Mouse (Mus musculus): ENCODE data around the gene Fv1. TPM values are rescaled to one million over a fixed set of nuclear protein-coding genes. Genes with fewer than 3 reads are reported as not detected.

Gene Fv1
- polyA plus RNA-seq, 1 experiment from 2014 or later, result 13.5 TPM

DNA sequence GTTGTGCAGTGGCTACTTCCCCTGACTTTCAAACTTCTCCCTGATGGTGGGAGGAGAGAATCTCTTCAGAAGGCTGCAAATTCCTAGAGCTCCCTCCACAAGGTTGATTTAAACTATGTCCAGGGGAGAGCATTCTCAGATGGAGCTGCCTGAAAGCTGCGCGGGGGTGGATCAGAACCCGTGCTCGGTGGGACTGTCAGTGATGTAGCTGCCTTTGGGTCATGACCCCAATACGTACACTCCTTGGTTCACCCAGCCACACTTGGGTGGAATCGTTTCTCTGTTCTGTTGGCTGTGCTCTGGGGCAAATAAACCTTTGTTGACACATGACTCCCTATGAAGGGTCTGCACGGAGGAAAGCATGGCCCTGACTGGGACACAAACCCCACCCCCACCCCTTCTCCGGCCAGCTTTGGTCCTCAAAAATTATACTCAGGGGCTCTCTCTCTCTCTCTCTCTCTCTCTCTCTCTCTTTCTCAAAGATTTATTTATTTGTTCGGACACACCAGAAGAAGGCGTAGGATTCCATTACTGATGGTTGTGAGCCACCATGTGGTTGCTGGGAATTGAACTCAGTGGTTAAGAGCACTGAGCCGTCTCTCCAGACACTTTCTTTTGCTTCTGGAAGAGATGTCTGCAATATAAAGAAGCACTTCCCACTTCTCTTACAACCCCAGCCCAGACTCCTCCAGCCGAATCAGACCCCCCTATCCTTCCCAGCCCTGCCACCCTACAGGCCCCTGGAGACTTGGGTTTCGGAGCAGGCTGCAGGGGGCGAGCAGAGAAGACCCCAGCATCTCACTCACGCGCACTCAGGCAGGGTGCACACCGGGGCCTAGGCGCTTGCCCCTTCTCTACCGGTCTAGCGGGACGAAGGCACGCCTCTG is 973 bp upstream of the Fv1 start:
- DNase-seq (ENCODE audit: low spot score), result no peak
- H3K27ac ChIP-seq, result peak overlapping the region; percentile 91
- H3K4me3 ChIP-seq, result peak overlapping the region; percentile 79
- H3K4me1 ChIP-seq (replicated peaks), result peaks cover 28% of the 10 kb centered on the region
- peaks cover 64% of the 10 kb centered on the region for H3K36me3 ChIP-seq
- H3K27me3 ChIP-seq (ENCODE audit: insufficient read depth, poor library complexity, severe bottlenecking), result no peaks in the 10 kb centered on the region
- H3K9me3 ChIP-seq, result 0 out of 2 replicates have a peak, but pooled peaks cover 3% of the 10 kb centered on the region
- WGBS, result 6% methylated on average over 22 of the region's 22 CpGs

DNA sequence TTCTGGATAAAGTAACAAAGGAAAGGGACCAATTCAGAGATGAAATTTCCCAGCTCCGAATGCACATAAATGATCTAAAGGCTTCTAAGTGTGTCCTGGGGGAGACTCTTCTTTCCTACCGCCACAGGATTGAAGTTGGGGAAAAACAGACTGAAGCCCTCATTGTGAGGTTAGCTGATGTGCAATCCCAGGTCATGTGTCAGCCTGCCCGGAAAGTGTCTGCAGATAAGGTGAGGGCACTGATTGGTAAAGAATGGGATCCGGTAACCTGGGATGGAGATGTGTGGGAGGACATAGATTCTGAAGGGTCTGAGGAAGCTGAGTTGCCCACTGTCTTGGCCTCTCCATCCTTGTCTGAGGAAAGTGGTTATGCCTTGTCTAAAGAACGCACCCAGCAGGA is 459 bp downstream of the Fv1 start:
- peaks cover 28% of the 10 kb centered on the region for H3K4me1 ChIP-seq (replicated peaks)
- H3K4me3 ChIP-seq, result peak overlapping the region; percentile 79
- H3K27me3 ChIP-seq (ENCODE audit: insufficient read depth, poor library complexity, severe bottlenecking), result no peaks in the 10 kb centered on the region
- peak overlapping the region; percentile 85 for H3K27ac ChIP-seq
- H3K36me3 ChIP-seq, result peaks cover 65% of the 10 kb centered on the region
- H3K9me3 ChIP-seq, result 0 out of 2 replicates have a peak, but pooled peaks cover 3% of the 10 kb centered on the region
- 20% methylated on average over 5 of the region's 5 CpGs for WGBS
- no peak for DNase-seq (ENCODE audit: low spot score)

DNA sequence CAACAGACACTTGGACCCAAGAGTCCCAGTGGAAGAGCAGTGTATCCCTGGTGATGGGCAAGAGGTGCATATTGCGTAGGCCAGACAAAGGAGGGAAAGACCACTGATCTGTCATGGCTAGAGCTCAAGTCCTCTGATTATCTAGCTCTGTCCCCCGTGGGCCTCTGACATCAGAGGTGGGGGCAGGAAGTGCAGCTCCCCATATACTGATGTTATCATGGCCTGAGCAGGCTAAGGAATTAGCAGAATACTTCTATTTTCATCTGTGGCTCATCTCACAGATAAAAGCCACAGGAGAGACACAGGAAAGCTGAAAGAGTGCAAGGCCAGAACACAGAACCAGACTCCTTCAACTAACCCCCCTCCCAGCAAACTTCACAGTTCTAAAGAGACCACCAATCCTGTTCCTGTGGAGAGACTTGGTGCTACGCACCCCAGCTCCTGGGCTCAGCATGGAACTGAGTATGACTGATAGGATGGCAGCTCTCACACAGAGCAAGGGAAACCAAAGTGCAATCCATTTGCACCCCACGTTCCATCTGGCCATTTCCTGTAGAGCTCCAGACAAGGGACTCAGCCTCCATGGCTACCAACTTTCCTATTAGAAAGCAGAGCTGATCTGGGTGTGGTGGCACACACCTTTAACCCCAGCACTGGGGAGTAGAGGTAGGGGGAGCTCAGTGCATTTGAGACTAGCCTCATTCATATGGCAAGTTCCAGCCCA is 7.2 kb downstream of the Fv1 start:
- Histone ChIP-seq H3K4me1 (replicated peaks) (peaks cover 5% of the 10 kb centered on the region; the same call in 1 of the 2 replicates), H3K27me3 (ENCODE audit: insufficient read depth, poor library complexity, severe bottlenecking) (no peaks in the 10 kb centered on the region), H3K4me3 (no peak overlapping the region), H3K36me3 (peaks cover 97% of the 10 kb centered on the region), H3K27ac (no peak overlapping the region), H3K9me3 (0 out of 2 replicates have a peak, but pooled peaks cover 2% of the 10 kb centered on the region)
- 93% methylated on average over 4 of the region's 4 CpGs for WGBS
- DNase-seq (ENCODE audit: low spot score), result no peak

DNA sequence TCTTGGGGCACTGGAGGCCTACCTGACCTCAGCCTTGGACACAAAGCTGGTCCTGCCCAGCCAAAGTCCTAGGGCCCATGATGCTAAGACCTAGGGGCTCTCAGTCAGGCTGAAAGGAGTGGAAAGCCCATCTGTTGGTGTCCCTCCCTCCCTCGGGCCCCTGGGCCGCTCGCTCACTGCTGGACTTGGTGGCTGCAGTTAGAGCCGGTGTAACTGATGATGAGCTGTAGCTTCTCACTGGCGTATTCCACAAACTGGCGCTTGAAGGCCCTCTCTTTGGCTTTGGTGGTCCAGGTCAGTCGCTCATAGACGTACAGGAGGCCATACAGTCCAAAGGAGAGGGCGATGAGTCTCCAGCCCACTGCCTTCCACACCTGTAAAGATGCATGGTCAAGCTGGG is 9.8 kb downstream of the Fv1 start:
- Histone ChIP-seq H3K27me3 (ENCODE audit: insufficient read depth, poor library complexity, severe bottlenecking) (no peaks in the 10 kb centered on the region), H3K4me1 (replicated peaks) (peaks cover 5% of the 10 kb centered on the region; the same call in 1 of the 2 replicates), H3K4me3 (no peak overlapping the region), H3K36me3 (peaks cover 97% of the 10 kb centered on the region), H3K27ac (no peak overlapping the region), H3K9me3 (no peaks in the 10 kb centered on the region)
- 92% methylated on average over 9 of the region's 9 CpGs for WGBS
- no peak for DNase-seq (ENCODE audit: low spot score)

DNA sequence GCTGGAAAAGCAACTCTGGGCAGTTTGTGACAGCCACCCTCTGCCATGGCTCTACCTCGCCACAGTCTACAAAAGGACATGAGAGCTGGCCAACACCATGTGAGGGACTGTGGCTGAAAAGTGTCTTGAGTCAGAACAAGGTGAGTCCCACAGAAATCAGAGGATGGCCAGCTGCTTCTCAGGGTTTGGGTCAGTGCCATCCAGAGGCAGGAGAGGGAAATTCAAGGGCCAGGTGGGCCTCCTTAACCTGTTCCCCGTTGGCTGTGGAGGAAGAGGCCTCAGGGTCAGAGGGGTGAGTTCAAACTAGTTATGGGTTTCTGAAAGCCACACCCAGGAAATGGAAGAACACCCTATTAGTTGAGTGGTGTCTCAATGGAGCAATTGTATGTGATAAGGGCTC is 10.7 kb downstream of the Fv1 start:
- Histone ChIP-seq H3K27me3 (ENCODE audit: insufficient read depth, poor library complexity, severe bottlenecking) (no peaks in the 10 kb centered on the region), H3K4me3 (no peak overlapping the region), H3K27ac (no peak overlapping the region), H3K9me3 (no peaks in the 10 kb centered on the region), H3K36me3 (peaks cover 97% of the 10 kb centered on the region), H3K4me1 (replicated peaks) (peaks cover 5% of the 10 kb centered on the region; the same call in 1 of the 2 replicates)
- no peak for DNase-seq (ENCODE audit: low spot score)
- 72% methylated on average over 2 of the region's 2 CpGs for WGBS

DNA sequence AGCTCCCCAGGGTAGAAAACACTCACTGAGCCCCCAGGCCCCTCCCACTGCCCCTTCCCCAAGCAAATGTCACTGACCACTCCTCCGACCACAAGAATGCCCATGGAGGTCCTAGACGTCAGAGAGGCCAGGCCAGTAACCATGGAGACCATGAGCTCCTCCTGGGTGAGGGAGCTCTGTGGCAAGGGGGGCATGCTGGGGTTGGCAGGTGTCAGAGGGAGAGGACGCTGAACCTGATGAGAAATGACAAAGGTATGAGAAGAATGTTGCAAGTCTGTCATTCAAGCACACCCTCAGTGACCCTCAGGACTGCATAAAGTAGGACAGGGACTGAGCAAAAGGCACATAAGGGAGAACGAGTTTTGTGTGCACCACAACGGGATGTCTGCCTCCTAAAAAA is 11.1 kb downstream of the Fv1 start:
- no peak for DNase-seq (ENCODE audit: low spot score)
- no peaks in the 10 kb centered on the region for H3K27me3 ChIP-seq (ENCODE audit: insufficient read depth, poor library complexity, severe bottlenecking)

DNA sequence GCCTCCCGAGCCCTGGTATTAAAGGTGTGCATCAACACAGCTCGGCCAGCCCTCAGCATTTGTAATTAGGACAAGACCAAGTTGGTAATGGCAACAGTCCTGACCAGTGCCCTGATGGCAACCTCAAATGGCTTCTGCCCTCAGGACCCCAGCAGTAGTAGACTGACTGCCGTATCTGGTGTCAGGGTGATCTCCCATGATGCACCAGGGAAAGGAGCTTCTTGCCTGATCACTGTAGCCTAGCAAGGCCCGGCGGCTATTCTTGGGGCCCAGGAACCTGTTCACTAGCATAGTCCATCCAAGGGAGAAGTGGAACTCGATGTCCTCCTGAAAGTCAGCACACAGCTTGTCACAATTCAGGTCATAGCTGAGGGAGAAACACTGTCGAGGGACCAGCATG is 13.0 kb downstream of the Fv1 start:
- no peaks in the 10 kb centered on the region for H3K27me3 ChIP-seq (ENCODE audit: insufficient read depth, poor library complexity, severe bottlenecking)
- WGBS, result 92% methylated on average over 7 of the region's 7 CpGs
- no peak overlapping the region for H3K4me3 ChIP-seq
- peaks cover 97% of the 10 kb centered on the region for H3K36me3 ChIP-seq
- no peak for DNase-seq (ENCODE audit: low spot score)
- H3K27ac ChIP-seq, result no peak overlapping the region
- no peaks in the 10 kb centered on the region for H3K9me3 ChIP-seq
- H3K4me1 ChIP-seq (replicated peaks), result peaks cover 5% of the 10 kb centered on the region; the same call in 1 of the 2 replicates

More for the DNA sequence above, 11.1 kb downstream of the Fv1 start:
- Histone ChIP-seq H3K36me3 (peaks cover 97% of the 10 kb centered on the region), H3K4me1 (replicated peaks) (peaks cover 5% of the 10 kb centered on the region; the same call in 1 of the 2 replicates), H3K4me3 (no peak overlapping the region), H3K9me3 (no peaks in the 10 kb centered on the region), H3K27ac (no peak overlapping the region)
- 56% methylated on average over 5 of the region's 5 CpGs for WGBS

DNA sequence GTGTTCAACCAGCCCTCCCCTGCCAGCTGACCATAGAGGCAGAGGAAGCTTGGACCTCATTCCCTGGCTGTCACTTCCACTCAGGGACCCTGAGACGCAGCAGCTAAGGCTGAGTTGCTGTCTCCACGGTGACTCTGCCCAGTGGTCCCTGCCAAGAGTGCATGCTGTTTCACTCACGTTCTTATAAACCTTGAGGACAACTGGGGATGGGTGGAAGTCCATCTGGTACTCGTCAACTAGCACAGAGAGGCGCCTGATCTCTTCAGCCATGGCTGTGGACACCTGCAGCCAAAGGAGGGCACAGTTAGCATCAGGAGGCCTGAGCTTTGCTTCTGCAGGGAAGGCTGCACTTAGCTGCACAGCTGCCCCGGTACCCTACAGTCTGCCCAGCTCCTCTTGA is 14.3 kb downstream of the Fv1 start:
- Histone ChIP-seq H3K4me3 (no peak overlapping the region), H3K4me1 (replicated peaks) (peaks cover 5% of the 10 kb centered on the region; the same call in 1 of the 2 replicates), H3K27ac (no peak overlapping the region), H3K27me3 (ENCODE audit: insufficient read depth, poor library complexity, severe bottlenecking) (no peaks in the 10 kb centered on the region), H3K9me3 (no peaks in the 10 kb centered on the region), H3K36me3 (peaks cover 99% of the 10 kb centered on the region)
- WGBS, result 89% methylated on average over 6 of the region's 6 CpGs
- no peak for DNase-seq (ENCODE audit: low spot score)

DNA sequence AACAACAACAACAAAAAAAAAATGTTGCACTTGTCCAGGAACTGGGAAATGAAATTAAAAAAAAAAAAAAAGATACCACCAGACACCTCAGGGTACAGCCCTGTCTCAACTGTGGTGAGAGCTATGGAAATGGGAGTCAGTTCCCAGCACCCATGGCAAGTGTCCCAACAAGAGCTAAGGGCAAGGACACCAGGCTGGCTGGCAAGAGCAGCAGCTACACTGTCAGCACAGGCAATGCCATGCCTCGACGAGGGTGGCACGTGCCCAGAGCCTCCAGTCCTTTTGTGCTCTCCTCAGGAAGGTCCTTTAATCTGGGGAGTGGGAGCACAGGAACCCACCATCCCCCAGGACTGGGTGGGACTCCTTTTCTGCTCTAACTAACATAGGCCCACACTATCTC is 15.4 kb downstream of the Fv1 start:
- DNase-seq (ENCODE audit: low spot score), result no peak
- Histone ChIP-seq H3K36me3 (peaks cover 99% of the 10 kb centered on the region), H3K27me3 (ENCODE audit: insufficient read depth, poor library complexity, severe bottlenecking) (no peaks in the 10 kb centered on the region), H3K9me3 (no peaks in the 10 kb centered on the region), H3K4me1 (replicated peaks) (peaks cover 5% of the 10 kb centered on the region; the same call in 1 of the 2 replicates), H3K27ac (no peak overlapping the region), H3K4me3 (no peak overlapping the region)
- 89% methylated on average over 3 of the region's 3 CpGs for WGBS

DNA sequence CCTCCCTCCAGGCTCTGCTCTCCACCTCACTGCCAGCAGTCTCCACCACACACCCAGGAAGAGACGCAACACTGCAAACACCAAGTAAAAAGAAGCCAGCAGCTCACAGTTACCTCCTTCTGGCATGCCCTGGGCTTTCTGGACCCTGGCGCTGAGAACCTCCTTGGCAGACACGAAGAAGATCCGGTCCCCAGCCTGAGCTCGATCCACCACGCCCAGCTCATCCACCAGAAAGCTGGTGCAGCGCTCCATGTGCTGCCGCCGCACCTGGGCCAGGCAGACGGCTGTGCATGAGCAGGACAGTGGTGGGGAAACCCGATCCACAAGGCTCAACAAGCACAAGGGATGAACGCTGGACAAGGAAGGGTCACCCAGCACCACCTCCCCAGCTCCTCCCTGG is 17.4 kb downstream of the Fv1 start:
- WGBS, result 93% methylated on average over 12 of the region's 12 CpGs
- H3K27ac ChIP-seq, result no peak overlapping the region
- peaks cover 95% of the 10 kb centered on the region for H3K36me3 ChIP-seq

DNA sequence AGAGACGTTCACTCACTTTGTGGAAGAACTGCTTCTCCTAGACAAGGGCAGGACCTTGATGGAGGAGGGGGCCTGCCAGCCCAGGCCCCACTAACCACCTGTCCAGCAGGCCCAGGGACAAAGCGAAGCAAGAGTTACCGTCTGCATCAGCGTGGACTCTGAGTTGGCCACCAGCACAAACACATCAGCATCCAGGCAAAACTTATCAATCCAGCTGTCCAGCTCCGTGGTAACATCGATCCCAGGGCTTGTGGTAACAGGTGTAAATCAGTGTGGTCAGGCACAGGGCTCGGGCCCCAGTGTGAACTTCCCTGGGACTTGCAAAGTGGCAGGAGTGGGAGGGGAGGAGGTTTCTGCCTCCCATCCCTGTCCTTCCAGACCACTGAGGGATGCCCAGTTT is 18.5 kb downstream of the Fv1 start:
- H3K4me3 ChIP-seq, result no peak overlapping the region
- no peaks in the 10 kb centered on the region for H3K9me3 ChIP-seq
- DNase-seq (ENCODE audit: low spot score), result no peak
- no peaks in the 10 kb centered on the region for H3K27me3 ChIP-seq (ENCODE audit: insufficient read depth, poor library complexity, severe bottlenecking)
- no peak overlapping the region for H3K27ac ChIP-seq
- no peaks in the 10 kb centered on the region for H3K4me1 ChIP-seq (replicated peaks)
- 97% methylated on average over 7 of the region's 7 CpGs for WGBS
- H3K36me3 ChIP-seq, result peaks cover 95% of the 10 kb centered on the region

More for the DNA sequence above, 17.4 kb downstream of the Fv1 start:
- Histone ChIP-seq H3K4me1 (replicated peaks) (no peaks in the 10 kb centered on the region), H3K27me3 (ENCODE audit: insufficient read depth, poor library complexity, severe bottlenecking) (no peaks in the 10 kb centered on the region), H3K4me3 (no peak overlapping the region), H3K9me3 (no peaks in the 10 kb centered on the region)
- no peak for DNase-seq (ENCODE audit: low spot score)

DNA sequence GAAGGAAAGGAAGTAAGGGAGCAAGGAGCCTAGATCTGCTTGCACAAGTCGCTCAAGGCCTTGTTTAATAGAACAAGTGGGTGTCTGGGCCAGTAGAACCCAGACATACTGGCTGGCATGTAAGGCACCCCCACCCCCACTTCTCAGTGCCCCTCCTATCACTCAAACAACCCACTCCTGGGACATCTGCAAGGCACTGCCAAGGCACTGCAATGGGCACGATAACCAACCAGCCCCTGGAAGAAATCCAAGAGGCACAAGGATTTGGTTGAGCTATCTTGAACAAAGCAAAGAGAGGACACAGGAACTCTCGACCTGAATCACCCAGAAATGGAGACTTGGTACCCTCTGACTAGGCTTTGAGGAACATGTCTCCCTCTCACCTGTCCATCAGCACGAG is 19.5 kb downstream of the Fv1 start:
- Histone ChIP-seq H3K4me3 (no peak overlapping the region), H3K9me3 (no peaks in the 10 kb centered on the region), H3K27ac (no peak overlapping the region), H3K27me3 (ENCODE audit: insufficient read depth, poor library complexity, severe bottlenecking) (no peaks in the 10 kb centered on the region), H3K4me1 (replicated peaks) (no peaks in the 10 kb centered on the region), H3K36me3 (peaks cover 95% of the 10 kb centered on the region)
- DNase-seq (ENCODE audit: low spot score), result no peak
- WGBS, result 91% methylated on average over 4 of the region's 4 CpGs

DNA sequence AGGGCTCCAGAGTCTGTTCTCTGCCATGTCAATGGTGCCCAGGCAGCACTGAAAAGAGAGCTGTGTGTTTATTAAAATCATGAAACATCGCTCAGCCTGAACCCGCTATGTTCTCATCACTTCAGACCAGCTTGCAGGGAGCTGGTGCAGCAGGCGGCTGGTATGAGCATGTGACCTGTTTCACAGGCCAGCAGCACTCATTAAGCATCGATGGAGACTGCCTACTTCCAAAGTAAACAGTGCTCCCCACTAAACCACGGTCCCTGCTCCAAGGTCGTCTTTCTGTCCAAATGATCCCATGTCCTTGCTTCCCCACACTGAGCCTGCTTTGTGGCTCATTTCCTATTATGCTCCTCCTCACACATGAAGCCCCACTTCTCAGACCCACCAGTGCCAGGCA is 21.6 kb downstream of the Fv1 start:
- no peak overlapping the region for H3K27ac ChIP-seq
- H3K4me1 ChIP-seq (replicated peaks), result no peaks in the 10 kb centered on the region
- no peaks in the 10 kb centered on the region for H3K9me3 ChIP-seq
- H3K36me3 ChIP-seq, result peaks cover 95% of the 10 kb centered on the region
- DNase-seq (ENCODE audit: low spot score), result no peak
- no peaks in the 10 kb centered on the region for H3K27me3 ChIP-seq (ENCODE audit: insufficient read depth, poor library complexity, severe bottlenecking)
- WGBS, result 94% methylated on average over 6 of the region's 6 CpGs
- H3K4me3 ChIP-seq, result no peak overlapping the region
